Mouse (Mus musculus) cerebellum, adult 8-10 months (tissue): ENCODE data around the gene Lpp.

Source experiments
- DNase-seq: peaks from one replicate; pipeline ENCODE4 v3.0.0; 2022

Gene Lpp

GRCm38 (mm10) chr16:24636894-24637293 is 243.6 kb downstream of the Lpp start:
- no peak for DNase-seq

- DNase-seq: no peak
These were observed 247.9 kb downstream of the Lpp start for GRCm38 (mm10) chr16:24641003-24641797.

- no peak for DNase-seq
These were observed 249.8 kb downstream of the Lpp start for GRCm38 (mm10) chr16:24643024-24643635.

GRCm38 (mm10) chr16:24644154-24644553 is 250.8 kb downstream of the Lpp start:
- no peak for DNase-seq

GRCm38 (mm10) chr16:24644760-24645406 is 251.6 kb downstream of the Lpp start:
- no peak for DNase-seq

- DNase-seq: no peak
These were observed 252.7 kb downstream of the Lpp start for GRCm38 (mm10) chr16:24645906-24646603.

GRCm38 (mm10) chr16:24651655-24652654 is 258.6 kb downstream of the Lpp start:
- no peak for DNase-seq

- DNase-seq: no peak
These were observed 259.7 kb downstream of the Lpp start for GRCm38 (mm10) chr16:24653041-24653440.

GRCm38 (mm10) chr16:24655116-24655515 is 261.8 kb downstream of the Lpp start:
- no peak for DNase-seq

GRCm38 (mm10) chr16:24656026-24656425 is 262.7 kb downstream of the Lpp start:
- DNase-seq: no peak

- no peak for DNase-seq
These were observed 263.4 kb downstream of the Lpp start for GRCm38 (mm10) chr16:24656752-24657151.

- DNase-seq: no peak
These were observed 265.7 kb downstream of the Lpp start for GRCm38 (mm10) chr16:24659049-24659448.

GRCm38 (mm10) chr16:24664131-24664530 is 270.8 kb downstream of the Lpp start:
- no peak for DNase-seq

- no peak for DNase-seq
These were observed 276.6 kb downstream of the Lpp start for GRCm38 (mm10) chr16:24669718-24670460.

- no peak for DNase-seq
These were observed 285.6 kb downstream of the Lpp start for GRCm38 (mm10) chr16:24678942-24679341.

- DNase-seq: no peak
These were observed 301.8 kb downstream of the Lpp start for GRCm38 (mm10) chr16:24695062-24695461.

- DNase-seq: no peak
These were observed 310.9 kb downstream of the Lpp start for GRCm38 (mm10) chr16:24704215-24704614.

- no peak for DNase-seq
These were observed 330.3 kb downstream of the Lpp start for GRCm38 (mm10) chr16:24723641-24724040.

GRCm38 (mm10) chr16:24732751-24733150 is 339.4 kb downstream of the Lpp start:
- no peak for DNase-seq

GRCm38 (mm10) chr16:24733321-24733720 is 340.0 kb downstream of the Lpp start:
- no peak for DNase-seq

GRCm38 (mm10) chr16:24735754-24736153 is 342.4 kb downstream of the Lpp start:
- no peak for DNase-seq
